Mouse (Mus musculus): ENCODE data around the gene Pacs2.

The Pacs2 gene

DNA sequence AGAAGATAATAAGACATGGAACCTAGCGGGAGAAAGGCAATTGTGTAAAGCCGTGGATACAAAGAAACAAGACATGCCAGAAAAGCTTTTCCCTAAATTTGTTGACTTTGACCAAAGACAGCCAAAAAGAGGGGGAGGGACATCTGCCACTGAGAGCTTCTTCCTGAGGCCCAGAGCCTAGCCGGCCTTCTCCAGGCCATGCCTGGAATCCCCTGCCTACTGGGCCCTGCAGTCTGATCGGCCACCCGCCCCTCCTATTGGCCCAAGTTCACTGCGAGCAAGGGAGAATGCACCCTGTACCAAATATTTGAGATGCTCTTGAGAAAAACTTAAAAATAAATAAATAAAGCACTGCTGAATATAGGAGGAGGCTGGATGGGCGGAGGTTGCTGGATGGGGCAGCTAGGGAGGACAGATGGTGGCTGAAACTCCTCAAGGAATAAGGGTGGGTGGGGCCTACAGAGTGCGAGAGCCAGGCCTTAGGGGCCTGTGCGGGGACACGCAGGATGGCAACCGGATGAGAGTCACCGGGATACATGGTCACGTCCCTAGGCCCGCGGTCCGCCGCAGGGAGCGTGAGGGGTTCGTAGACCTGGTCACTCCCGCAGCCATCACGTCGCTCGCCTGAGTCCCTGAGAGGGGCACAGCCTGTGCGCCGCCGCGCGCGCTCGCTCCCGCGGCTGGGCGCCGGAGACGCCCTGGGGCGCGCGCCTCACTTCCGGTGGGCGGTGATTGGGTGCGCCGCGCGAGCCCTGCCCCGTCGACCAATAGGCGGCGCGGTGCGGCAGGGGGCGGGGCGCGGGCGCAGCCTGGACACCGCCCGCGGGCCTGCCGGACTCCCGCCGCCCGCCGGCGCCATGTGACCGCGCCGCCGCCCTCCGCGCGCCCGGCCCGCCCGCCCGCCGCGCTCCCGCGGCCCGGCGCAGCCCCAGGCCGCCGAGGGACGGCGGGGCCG, at the start of gene Pacs2:
TSS of gene Pacs2 (plus strand) at position 905 of the 955 bp plus-strand sequence.
- peak; percentile 76 to 77 for DNase-seq

DNA sequence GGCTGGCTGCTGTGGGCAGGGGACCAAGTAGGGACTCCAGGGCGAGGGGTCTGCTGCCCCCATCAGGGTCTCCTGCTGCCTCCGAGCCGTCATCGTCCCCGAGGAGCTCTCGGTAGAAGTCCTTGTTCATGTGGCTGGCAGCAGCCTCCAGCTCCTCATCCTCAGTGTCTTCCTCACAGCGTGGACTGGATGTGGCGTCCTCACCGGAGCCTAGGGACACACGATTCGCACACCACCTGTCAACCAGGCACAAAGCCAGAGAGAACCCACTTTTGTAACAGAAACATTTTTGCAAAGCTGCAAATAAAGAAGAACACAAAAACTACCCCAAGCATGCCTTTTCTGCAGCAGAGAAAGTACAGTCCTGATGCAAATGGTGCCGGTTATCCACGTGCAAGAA, 48.5 kb upstream of the Pacs2 start:
- no peak for DNase-seq

DNA sequence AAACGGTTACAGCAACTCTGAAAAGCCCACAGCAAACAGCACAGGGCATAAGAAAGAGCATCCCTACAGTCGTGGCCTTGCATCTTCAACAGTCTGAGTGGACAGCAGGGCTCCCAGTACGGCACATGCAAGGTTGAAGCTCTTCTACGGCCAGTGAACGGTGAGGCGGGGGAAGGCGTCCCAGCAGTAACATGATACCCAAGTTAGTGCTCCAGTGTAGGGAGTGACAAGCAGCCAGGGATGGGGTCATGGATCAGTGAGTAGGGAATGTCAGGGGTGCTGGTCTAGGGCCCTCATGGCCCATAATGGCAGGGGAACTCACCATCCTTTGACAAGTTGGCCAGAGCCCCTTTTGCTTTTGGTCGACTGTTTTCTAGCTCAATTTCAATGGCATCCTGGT, 45.4 kb upstream of the Pacs2 start:
- no peak for DNase-seq

DNA sequence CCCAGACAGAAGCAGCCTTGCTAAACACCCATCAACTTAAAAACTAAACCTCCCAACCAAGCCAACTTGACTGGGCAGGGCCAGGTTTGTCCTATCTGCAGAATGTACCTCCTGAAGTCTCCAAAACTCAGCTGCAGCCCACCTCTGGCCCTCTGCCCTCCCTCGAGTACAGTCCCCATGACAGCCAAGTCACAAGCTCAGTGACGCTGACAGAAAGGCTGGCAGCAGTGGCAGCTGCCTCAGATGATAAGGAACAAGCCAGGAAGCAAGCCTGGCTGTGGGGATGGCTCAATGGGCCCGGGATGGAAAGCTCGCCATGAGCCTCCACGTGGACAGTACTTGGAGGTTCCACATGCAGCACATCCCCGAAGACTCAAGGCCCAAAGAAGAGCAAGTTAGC, 44.7 kb upstream of the Pacs2 start:
- DNase-seq, result no peak

DNA sequence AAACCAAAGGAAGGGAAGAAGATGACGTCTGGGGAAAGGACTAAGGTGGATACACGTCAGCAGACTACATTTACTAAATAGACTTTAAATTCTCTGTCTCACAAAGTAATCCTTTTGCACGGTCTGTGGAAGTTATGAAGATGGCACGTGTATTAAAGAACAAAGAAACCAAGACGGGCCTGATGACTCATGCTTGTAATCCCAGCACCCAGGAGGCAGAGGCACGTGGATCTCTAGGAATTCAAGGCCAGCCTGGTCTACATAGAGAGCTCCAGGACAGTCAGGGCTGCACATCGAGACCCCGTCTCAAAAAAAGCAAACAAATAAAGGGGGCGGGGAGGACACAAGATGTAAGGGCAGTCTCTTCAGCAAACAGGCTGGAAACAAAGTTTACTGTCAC, 39.6 kb upstream of the Pacs2 start:
- no peak for DNase-seq

DNA sequence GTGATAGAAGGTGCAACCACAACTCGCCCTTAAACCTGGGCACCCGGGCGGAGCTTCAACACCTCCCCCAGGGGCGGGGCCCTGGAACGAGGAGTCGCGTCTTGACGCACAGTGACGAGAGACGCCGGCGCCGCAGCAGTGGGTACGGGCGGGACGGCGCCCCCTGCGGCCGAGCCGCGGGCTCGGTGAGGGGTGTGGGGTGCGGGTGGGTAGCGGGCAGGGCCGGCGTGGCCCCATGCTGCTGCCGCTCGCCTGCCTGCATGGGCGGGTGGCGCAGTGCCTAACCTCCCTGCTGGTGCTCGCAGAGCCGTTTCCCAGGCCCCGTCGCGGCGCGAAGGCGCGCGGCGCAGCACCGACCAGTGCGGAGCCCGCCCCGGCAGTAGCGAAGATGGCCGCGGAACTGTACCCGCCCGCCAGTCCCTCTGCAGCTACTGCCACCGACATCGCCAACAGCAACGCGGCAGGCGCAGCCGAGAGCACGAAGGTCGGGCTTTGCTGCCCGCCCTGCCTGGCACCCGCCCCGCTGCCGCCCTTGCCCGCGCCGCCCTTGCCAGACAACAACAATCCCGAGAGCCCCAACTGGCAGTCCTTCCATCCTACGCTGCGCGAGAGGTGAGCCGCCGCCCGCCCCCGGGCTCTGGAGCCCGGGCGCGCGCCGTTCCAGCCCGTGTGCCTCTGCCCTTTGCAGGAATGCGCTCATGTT, 37.8 kb upstream of the Pacs2 start, which contains the start of gene Btbd6:
TSS of gene Btbd6 (plus strand) at position 112 of the 703 bp plus-strand sequence.
- peak; percentile 83 to 87 for DNase-seq

DNA sequence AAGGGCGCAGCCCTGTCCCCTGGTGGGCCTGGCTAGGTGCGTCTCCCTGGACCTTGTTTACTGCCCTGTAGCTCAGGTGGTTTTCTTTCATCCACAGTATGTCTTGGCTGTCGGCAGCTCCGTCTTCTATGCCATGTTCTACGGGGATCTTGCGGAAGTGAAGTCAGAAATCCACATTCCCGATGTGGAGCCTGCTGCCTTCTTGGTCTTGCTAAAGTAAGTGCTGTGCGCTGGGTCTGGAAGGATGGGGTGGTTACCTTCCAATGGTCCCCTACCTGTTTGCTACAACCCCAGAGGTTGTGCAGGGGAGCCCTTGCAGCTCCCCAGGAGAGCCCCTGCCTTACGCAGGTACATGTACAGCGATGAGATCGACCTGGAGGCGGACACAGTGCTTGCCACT, 37.2 kb upstream of the Pacs2 start:
- DNase-seq, result no peak

DNA sequence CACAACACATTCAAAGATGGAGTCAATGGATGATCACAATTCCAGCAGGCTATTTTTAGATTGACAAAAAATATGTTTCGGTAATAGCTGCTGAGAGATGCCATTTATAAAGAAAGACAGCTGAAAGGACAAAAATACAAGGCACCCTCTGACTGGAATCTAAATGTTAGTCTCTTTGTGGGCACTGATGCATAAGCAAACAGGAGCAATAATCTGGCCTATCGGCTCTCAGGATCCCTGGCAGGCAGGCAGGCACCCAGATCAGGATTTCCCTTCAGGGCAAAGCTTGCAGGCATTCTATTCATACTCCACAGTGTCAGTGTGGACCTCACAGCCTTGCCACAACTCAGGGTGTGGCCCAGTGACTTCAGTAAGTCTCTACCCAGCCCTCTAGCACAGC, 32.3 kb upstream of the Pacs2 start:
- DNase-seq, result no peak

DNA sequence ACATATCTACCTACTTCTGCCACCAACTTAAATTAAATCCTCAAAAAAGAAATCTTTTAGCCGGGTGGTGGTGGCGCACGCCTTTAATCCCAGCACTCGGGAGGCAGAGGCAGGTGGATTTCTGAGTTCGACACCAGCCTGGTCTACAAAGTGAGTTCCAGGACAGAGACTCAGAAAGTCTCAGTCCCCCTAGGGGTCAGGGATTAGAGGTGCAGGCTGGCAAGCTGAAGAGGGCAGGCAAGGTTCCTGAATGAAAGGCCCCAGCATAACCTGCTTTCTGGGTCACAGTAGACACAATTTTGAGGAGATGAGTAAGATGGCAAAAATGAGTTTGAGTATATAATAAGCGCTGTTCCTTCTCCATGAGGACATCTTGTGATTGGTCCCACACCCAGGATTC, 29.0 kb upstream of the Pacs2 start:
- DNase-seq, result no peak

DNA sequence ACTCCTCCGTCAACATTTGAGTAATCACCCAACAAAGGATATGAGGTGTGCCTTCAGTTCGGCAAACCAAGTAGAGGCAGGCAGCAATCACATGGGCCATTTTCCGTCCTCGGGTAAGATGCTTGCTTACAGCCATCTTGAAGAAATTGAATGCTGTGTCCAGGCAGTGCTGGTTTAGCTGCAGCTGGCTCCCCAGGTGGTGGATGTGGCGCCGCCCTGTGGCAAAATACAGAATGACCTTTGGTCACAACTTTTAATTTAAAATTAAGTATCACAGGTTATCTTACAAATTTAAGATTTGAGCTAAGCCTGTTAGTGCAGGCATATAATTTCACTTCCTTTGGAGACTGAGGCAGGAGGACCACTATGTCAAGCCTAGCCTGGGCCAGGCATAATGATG, 26.4 kb upstream of the Pacs2 start:
- no peak for DNase-seq

DNA sequence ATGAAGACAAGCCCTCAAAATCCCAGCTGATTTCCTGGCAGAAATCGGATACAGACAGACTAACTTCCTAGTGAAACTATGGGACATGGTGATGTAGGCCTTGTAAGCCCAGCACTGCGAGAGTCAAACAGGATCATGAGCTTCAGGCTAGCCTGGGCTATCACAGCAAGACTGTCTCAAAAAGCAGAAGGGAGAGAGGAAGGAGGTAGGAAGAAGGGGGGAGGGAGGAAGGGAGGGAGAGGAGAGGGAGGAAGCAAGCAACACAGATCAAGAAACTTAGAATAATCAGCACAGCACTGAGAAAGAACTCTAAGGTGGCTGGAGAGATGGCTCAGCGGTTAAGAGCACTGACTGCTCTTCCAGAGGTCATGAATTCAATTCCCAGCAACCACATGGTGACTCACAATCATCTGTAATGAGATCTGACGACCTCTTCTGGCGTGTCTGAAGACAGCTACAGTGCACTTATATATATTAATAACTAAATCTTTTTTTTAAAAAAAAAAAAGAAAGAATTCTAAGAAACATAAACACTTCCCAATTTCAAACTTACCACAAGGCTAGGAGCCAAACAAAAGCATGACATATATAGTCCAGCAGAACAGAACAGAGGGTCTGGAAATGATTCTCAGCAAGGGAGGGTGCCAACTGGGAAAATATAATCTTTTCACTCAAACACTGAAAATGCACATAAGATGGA, 23.5 kb upstream of the Pacs2 start:
- DNase-seq, result no peak

DNA sequence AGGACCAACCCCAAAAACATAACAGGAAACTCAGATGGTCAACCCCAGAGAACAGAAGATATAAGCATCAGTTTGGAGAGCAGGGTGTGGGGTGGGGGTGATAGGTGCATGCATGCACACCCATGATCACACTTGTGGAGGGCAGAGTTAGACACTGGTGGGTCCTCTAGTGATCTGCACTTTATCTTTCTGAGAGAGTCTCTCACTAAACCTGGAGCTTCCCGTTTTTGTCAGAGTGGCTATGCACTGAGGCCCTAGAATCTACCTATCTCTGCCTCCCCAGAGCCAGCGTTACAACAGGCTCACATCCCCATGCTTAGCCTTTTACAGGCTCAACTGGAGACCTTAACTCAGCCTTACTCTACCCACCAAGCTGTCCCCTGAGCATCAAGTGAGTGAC, 22.9 kb upstream of the Pacs2 start:
- no peak for DNase-seq

DNA sequence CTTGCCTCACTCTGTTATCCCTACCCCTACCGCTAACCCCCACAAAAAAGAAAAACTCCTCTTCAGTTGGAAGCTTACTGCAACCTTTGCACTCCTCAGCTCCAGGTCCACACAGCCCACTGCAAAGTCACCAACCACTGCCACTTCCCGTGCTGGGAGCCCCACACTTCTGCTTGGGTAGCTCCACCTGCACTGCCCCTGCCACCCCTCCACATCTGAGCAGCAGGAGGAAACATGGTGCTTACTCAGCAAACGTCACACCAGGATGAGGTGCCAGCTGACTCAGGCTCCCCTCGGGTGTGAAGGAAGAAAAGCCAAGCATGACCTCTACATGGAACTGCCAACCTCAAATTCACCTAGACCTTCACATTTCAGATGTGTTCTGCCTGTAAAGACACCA, 20.2 kb upstream of the Pacs2 start:
- peak; percentile 72 to 78 for DNase-seq

DNA sequence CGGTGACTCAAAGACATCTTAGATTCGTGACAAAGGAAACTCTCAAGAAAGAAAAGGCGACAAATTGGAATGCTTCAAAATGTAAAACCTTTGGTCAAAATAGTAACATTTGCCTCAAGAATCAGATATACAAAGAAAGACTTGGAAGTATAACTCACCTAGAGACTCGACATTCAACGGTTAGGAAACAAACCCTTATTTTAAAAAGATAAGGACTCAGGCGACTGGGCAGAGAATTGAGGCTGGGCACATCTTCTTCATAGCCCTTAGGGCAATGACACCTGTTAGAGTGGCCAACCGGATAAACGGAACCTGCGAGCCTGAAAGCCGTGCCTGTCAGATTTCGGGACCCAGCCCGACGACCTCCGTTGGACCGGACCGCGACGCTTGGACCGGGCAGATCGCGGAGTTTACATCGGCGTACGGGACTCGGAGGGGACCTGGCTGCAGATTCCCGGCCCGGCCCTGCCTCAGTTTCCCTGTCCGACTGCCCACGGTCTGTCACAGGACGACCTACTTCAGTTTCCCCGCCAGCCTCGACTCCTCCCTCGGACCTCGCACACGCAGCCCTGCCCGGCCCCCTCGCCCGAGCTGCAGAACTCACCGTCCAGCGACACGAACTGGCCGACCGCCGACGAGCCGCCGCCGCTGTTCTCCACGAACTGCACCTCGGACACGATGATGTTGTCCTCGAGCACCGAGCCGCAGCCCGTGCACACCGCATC, 14.6 kb upstream of the Pacs2 start:
- DNase-seq, result peak in 1 of 2 experiments; percentile 59

DNA sequence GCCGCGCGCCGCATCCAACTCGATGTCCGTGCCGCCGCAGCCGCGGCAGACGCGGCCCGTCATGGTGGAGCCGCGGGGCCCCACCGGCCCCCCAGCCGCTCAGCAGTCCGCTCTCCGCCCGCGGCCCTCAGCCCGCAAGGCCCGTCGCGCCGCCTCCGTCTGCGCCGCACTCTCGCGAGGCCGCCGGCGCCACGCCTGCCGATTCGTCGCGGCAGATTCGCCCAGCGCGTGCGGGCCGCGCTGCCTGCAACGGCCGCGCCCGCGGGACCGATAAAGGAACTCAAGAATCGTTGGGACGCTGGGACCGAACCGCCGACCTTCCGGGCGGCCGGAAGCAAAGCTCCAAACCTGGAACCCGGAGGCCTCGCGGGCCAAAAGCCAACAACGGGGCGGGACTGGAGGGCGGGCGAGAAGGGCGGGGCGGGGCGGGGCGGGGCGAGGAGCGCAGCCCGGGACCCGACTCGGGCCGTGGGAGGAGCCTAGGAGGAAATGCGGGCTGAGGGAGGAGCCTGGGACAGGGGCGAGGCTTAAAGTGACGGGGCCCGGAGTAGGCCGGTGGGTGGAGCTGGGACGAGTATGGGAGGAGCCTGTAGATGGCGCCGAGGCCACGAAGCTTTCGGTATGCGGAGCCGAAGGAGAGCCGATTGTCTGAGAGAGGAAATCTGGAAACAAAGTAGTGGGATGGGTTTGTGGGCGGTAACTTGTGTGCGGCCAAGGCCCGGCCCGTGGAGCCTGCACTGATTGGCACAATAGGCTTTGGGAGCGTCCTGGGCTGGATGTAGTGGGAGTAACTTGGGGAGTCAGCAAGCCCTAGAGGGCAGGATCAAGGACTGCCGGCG, 13.8 kb upstream of the Pacs2 start, which contains the start of gene Brf1:
TSS of gene Brf1 (minus strand) at position 411 of the 839 bp plus-strand sequence.
- DNase-seq, result peak; percentile 94 to 95

DNA sequence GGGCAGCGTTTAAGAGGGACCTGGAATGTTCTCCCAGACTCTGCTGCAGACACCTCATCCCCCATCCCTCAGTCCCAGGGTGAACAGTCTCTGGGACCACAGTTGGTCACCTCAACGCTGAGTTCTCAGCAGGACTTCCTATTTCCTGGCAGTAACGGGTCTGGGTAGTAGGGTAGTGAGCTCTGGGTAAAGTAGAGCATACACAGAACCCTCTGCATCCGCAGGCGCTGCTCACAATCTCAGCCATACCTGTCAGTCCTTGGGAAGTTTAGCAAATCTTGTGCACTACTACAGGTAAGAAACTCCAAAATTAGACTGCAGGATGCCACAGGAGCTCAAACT, 13.2 kb upstream of the Pacs2 start:
- no peak for DNase-seq

DNA sequence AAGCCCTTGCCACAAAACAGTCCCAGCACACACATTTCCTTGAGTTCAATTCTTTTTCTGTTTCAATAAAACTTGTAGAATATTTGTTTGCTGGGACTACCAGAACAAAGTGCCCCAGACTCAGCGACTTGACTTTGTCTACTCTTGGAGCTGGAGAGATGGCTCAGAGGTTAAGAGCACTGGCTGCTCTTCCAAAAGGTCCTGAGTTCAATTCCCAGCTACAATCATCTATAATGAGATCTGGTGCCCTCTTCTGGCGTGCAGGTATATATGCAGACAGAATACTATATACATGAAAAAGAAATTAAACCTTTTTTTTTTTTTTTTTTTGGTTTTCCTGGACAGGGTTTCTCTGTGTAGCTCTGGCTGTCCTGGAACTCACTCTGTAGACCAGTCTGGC, 11.6 kb upstream of the Pacs2 start:
- DNase-seq, result no peak

DNA sequence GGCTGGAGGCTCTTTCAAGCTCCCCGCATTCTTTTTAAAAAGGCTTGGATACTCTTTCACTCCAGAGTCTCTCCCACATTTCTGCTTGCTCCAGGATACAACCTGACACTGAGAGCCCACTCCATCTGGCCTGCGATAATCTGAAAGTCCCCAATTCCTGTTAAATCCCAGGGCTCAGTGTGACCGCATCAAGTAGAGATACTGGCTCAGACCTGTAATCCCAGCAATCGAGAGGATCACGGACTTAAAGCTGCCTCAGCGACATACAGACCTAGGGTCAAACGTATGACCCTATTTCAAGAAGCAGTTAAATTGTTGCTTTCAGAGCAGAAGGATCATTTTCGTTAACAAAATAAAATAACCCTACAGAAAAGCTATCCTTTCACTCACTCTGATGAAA, 10.3 kb upstream of the Pacs2 start:
- no peak for DNase-seq

DNA sequence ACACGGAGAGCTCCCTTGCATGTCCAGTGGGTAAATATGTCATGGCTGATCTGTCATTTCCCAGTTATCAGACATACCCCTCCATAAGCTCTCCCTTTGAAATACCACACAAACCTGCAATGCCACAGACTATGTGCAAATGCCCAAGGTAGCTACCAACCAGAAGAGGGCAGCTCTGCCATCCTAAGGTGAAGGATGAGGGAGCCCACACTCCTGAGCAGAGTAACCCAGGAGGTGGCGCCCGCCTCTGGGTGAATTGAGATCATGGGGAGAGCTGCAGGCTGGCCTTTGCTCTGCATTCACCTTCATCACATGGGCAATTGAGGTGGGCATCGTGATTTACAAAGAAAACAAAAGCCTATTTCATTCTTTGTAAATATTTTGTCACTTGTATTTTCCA, 9.3 kb upstream of the Pacs2 start:
- DNase-seq, result peak; percentile 65 to 77

DNA sequence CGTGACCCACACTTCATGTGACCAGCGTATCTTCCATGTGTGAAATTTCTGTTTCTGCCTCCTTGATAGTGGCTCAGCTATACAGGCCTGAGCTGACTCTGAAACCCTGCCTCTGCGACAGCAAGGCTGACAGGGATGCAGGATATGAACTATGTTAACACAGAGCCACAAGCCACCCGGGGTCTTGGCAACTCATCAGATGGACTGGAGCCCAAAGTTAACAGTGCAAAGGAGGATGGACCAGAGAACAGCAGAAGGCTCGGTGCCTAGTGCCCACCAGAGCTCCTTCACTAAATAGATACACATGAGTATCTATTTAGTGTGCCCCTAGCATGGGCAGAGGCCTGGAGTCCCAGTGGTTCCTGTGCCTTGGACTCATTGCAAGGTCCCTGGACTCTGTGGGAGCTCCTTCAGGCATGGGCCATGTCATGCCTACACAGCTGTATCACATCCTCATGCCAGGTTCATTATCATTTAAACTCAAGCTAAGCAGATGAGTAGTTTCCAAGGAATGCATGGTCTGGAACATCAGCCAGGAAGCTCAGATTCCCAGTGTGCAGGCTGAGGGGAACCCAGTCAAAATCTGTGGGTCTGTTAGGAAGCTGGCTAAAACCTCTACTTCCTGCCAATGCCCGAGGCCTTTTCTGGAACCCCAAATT, 2.5 kb upstream of the Pacs2 start:
- no peak for DNase-seq

DNA sequence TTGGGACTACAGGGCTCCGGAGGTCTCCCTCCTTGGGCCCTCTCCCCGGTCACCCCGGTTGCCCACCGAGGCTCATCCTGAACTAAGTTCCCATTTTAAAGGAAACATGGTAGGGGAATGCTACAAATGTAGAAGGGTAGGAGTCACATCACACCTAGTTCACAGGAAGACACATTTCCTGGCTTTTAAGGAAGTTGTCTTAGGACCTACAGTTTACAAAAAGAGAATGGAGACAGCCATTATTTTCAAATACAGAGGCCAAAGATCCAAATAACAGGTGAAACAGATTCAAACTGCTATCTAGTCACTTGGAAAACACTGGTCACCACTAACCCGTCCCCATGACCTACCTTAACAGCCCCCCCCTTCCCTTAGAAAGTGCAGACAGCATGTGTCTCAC, 1.9 kb upstream of the Pacs2 start:
- DNase-seq, result no peak
